Mouse (Mus musculus) gastrocnemius, postnatal 25 days (tissue): ENCODE measurements around the gene BC067074. TPM values are rescaled to one million over a fixed set of nuclear protein-coding genes. Genes with fewer than 3 reads are reported as not detected.

Experiments used
- DNase-seq: peaks from one replicate; pipeline ENCODE4 v3.0.0; 2022
- total RNA-seq, 2 experiments: library from RNA; stranded (reverse); gene quantifications; 1 replicate in 1 of 2; 2 replicates in 1 of 2; pipeline ENCODE4 v1.2.3; 2021

Gene BC067074
- total RNA-seq, 2 experiments from 2014 or later: 1.2 to 1.4 TPM

GRCm38 (mm10) chr13:113321972-113322371 is 29.0 kb downstream of the BC067074 start:
- no peak for DNase-seq

- DNase-seq: no peak
Observed at GRCm38 (mm10) chr13:113324241-113324640, 31.3 kb downstream of the BC067074 start.

DNA sequence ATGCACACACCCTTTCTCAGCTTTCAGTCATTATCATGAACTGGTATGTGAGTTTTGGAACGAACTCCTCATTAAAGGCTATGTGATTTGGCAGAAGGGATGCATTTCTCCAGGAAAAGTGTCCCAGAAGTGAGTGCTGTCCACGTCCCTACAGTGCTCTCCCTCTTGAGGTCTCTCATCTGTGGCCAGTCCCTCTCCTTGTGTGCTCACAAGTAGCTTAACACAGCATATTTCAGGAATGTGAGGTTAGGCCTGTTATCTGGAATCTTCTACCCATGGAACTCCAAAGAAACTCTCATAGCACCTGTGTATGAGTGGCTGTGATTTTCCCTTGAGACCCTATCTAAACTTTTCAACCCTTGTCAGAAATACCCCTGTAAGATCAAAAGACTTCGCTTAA is 32.7 kb downstream of the BC067074 start:
- no peak for DNase-seq

DNA sequence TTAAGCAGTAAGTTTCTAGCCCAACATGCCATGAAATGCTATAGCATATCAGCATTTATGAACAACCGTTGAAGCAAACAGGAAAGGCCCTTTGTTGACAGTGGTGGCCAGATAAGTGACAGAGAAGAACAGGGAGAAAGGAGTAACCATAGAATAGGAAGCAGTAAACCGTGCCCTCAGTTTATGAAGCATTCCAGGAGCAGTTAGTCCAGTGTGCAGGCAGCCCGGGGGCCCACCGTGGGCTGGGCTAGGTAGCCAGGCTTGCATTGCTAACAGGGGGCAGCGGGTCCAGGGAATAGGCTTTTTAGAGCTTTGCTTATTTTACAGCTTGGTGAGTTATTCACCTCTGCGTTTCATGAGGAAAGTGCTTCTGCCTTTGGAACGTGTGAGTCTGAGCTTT is 39.3 kb downstream of the BC067074 start:
- no peak for DNase-seq

DNA sequence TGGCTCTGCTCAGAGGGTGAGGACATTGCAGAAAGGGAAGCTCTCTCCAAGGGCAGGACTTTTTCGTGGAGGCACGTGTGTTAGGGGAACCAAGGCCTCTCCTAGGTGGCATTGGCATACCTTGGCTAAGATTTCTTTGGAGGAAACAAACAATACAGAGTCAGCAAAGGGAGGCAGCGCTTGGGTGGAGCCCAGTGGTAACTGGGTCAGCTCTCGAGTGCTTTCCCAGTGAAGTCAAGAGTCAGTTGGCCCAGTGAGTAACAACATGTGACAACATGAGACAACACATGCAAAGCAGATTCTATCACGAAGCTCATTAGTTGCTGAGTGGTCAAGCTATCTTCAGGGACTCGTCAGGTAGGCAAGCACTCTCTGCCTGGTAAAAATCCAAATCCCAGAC is 40.4 kb downstream of the BC067074 start:
- no peak for DNase-seq

DNA sequence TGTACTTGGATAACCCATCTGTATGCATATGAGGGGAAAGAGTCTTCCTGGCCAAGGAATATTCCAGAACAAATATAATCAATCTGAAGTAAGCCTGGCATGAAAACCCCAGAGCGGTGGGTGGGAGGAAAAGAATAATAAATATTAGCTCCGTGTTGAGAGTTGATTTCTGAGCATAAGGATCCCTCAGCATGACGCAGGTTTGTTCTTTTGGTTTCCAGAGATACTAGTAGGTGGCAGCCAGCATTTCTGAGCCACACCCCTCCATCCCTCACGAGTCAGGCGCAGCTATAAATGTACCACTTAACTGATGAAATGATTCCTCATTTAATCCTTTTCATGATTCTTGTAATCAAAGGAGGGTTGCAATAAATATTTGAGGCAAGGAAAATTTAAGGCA is 41.0 kb downstream of the BC067074 start:
- DNase-seq: no peak

DNA sequence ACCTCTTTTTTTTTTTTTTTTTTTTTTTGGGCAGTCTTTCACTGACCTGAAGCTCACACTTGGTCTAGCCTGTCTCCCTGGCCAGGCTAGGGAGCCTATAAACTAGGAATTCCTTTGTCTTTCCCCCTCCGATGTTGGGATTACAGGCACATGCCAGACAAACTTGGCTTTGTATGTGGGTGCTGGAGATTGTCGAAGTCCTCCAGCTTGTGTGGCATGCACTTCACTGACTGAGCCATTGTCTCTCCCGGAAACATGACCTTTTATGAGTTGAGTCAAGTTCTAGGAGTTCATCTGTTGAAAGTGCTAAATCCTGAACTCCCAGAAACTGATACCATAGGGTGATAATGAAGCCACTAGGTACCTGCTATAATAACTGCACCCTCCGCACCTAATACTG is 41.8 kb downstream of the BC067074 start:
- no peak for DNase-seq

- DNase-seq: no peak
Observed at GRCm38 (mm10) chr13:113337223-113337858, 44.4 kb downstream of the BC067074 start.

DNA sequence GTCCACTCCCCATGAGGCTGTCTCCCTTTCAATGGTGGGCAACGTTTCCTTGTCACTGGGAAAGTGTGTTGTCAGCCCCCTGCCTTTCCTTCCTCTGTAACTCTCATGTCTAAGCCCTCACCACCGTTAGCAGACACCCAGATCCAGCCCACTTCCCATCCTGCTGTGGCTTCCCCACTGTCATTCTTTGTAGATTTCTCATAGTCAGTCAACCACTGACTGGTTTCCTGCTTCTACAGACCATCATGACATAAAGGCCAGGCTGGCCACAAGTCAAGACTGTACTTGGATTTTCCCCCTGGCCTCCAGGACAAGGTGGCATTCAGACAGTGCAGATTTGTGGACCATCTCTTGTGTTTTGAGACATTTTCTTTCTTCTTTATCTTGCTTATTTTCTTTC is 47.7 kb downstream of the BC067074 start:
- no peak for DNase-seq

GRCm38 (mm10) chr13:113341161-113341560 is 48.2 kb downstream of the BC067074 start:
- no peak for DNase-seq

DNA sequence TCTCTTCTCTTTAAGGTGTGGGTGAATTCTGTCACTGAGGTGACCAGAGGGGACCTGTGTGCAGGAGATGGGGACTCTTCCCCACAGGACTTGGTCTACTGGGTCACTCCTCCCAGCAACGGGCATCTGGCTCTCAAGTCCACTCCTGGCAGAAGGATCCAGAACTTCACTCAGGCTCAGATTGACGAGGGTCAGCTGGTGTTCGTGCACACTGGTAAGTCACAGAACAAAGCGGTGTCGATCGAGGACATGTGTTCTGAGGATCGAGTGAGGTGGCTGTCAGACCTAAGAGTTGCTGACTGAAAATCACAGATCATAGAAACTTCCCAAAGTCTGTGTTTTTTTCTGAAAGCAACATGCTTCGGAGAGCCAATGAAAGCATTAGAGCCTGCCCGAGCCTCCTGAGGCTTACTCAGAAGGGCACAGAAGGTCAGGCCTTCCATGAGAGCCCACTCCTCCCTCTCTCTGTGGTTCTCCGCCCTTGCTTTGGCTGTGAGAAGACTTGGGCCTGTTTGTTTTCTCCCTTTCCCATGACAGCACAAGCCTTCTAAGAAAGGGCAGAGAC is 49.5 kb downstream of the BC067074 start:
- DNase-seq: no peak

DNA sequence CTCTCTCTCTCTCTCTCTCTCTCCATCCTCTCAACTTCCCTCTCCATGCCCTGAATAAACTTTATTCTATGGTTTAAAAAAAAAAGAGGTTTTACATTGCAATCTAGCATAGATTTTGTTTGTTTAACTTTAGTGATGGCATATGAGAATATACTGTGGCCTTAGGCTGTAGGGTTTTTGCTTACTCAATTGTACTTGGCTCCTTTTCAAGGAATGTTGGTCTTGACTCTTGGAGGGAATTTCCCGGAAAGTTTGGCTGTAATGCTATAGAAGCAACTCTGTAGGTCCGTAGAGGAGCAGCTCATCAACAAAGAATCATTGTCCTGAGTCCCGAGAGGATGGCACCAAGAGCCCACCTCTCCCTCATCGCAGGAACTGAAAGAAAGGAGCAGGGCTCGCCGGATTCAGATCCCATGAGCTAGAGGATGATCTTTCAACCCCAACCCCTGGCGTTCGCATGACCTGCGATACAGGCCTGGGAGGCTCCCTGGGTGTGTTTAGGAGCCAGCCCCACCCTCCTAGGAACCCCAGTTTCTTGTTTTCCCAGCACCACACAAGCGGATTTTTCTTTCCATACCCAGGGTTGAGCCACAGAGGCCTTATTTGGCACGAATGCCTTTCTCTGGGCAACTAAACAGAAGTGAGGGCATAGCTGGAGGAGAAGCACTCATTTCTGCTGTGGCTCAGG is 57.9 kb downstream of the BC067074 start:
- DNase-seq: no peak

DNA sequence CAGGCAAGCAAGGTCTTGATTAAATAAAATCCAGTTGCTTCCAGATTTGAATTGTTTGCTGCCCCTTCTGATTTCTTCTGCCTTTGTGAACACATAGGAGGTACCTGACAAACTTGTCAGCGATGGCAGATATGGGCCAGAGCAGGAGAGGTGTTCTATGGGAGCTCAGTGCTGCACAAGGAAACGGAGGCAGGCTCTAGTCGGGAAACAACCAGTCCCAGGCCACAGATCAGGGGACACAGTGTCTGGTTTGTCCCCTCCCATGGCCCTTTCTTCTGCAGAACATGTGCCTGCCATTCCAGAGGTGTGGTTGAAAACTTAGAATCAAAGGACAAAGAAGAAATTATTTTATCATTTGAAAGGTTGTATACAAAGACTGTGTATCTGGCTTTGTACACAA is 60.6 kb downstream of the BC067074 start:
- DNase-seq: no peak

GRCm38 (mm10) chr13:113353955-113354354 is 61.0 kb downstream of the BC067074 start:
- no peak for DNase-seq

DNA sequence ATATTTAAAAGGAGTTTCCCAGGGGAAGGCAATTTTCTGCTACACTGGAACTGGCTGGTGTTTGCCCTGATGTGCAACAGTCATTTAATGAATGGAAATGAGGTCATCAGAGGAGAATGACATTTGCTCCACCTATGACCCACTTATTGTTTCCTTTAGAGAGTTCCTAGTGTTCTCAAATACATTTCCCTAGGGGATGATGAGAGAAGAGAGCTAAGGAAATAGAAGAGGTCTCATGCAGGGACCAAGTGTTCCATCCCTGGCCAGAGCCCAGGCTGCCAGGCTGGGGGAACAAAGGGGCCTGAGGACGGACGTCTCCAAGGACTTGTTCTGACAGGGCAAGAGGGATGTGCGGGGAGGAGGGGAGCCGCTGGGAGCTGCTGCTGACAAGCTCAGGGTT is 62.1 kb downstream of the BC067074 start:
- DNase-seq: peak; percentile 49

DNA sequence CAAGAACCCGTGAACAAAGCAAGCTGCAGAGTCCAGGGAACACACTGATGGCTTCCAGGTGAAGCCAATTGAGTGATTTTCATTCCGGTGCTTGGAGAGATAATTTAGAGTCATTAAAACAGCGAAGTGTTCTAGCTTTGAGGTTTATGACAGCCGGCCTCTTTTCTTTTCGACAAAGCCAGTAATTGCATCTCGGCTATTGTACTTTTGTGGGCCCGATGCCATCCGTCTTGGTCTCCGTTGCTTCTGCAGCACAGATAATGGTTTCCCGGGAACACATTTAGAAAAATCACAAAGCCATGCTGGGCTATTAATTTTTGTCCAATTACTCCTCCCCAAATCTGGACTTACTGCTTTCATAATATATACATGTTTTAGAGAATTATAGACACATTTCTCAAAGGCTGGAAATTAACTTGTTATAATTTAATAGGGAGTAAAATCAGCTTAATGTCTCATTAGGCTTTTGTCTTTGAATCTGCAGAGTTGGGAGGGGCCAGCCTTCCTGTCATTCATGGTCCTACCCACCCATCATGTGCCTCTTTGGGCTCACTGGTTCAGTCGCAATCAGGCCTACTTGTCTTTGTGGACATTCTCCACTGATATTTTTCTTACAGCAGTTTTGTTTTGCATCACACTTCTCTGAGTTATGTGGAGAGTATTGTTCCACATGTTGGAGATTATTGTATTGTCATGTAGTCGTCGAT is 64.6 kb downstream of the BC067074 start:
- no peak for DNase-seq

GRCm38 (mm10) chr13:113359676-113360075 is 66.7 kb downstream of the BC067074 start:
- no peak for DNase-seq

DNA sequence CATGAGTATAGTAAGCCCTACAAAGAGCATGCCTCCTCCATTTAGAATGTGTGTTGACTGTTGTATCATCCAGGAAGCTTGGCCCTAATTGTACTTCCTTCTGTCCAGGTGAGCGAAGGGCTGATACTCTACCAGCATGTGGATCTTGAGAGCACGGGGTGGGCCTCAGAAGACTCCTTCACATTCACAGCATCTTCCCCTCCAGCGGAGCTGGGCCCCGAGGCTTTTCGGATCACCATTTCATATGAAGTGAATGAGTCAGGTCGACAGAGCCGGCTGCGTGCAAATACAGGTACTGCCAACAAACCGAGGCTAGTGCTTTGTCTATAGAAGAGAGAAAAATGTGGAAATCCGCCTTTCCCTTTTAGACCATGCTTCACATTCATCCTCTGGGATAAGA is 73.0 kb downstream of the BC067074 start:
- no peak for DNase-seq

DNA sequence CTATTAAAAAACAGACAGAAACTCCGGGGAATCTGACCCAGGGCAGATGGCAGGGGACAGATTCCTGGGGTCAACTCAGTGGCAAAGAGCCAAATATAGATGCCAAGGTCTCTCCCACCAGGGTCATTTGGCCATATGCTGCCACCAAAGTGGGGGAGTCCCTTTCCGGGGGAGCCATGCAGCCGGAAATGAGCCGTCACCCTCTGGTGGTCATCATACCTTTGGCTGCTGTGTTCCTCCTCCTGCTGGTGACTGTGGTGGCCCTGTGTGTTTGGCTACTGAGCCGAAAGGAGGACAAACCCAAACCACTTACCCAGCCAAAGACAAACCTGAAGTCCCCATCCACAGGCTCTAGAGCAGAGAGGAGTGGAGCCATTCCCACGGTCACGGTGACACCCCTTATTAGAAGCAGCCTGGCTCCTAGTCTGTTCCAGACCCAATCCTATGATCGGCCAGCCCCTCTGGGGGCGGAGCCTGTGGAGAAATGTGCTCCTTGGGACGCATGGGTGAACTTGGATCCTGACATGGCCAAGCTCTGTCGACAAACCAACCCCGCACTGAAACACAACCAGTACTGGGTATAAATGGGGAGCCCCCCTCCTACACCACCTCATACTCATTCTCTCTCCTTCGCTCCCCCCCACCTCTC is 76.1 kb downstream of the BC067074 start:
- DNase-seq: no peak

DNA sequence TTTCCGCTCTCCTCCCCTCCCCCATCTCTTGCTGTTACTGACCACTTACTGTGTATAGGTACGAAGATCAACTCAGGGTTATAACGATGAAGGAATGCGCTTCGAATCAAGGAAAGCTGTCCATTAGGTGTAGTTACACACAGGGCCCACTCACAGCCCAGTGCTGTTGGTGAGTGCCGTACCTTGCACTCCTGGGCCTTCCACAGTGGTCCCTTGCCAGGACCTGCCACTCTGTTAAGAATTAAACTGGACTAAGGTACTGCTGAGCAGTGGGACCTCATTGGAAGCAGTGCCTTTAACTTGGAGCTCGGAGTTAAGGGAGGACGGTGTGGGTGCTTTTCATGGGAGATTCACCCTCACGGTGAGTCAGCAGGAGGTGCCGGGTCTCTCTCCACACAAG is 76.7 kb downstream of the BC067074 start:
- DNase-seq: no peak

GRCm38 (mm10) chr13:113373291-113374083 is 80.5 kb downstream of the BC067074 start:
- DNase-seq: no peak

GRCm38 (mm10) chr13:113374084-113374405 is 81.1 kb downstream of the BC067074 start:
- no peak for DNase-seq
